Mouse (Mus musculus) gastrocnemius, postnatal 36 days (tissue): ENCODE results near the gene Aldh1a1. TPM values are rescaled to one million over a fixed set of nuclear protein-coding genes. Genes with fewer than 3 reads are reported as not detected.
"Not testable (repeated sequence)": the region's sequence is repeated elsewhere in the genome, so short reads cannot be mapped to it uniquely, and the experiment has no call there.

Experiments used
- DNase-seq, 2 experiments: peaks; one replicate each; pipeline ENCODE4 v3.0.0; 2022
- intact Hi-C: fragments of 180-260 bp; cut with DNase I; formaldehyde crosslinking; loops from one replicate; pipeline ENCODE4 v1.15.1; 2025
- long read RNA-seq, 2 experiments: library from polyadenylated mRNA; stranded (forward); transcript quantifications; one replicate each; pipeline ENCODE4 v2.0.0; 2021
- total RNA-seq, 2 experiments: library from RNA; stranded (reverse); gene quantifications; 2 replicates each; pipeline ENCODE4 v1.2.3; 2021

Gene Aldh1a1
- 10 to 100 TPM; 79.9 to 94.5 TPM for total RNA-seq
- long read RNA-seq, experiment 1, transcript Aldh1a1-206 (16 exons, 2,358 nt) = major isoform, 24 of 62 reads
- long read RNA-seq, experiment 1, partial matches to known transcripts = 12 of 62 reads
- long read RNA-seq, experiment 1, other reads (novel, unspliced or antisense) = 26 of 62 reads
- long read RNA-seq, experiment 2, transcript Aldh1a1-206 (16 exons, 2,358 nt) = major isoform, 48 of 93 reads
- long read RNA-seq, experiment 2, partial matches to known transcripts = 7 of 93 reads
- long read RNA-seq, experiment 2, other reads (novel, unspliced or antisense) = 37 of 93 reads

DNA sequence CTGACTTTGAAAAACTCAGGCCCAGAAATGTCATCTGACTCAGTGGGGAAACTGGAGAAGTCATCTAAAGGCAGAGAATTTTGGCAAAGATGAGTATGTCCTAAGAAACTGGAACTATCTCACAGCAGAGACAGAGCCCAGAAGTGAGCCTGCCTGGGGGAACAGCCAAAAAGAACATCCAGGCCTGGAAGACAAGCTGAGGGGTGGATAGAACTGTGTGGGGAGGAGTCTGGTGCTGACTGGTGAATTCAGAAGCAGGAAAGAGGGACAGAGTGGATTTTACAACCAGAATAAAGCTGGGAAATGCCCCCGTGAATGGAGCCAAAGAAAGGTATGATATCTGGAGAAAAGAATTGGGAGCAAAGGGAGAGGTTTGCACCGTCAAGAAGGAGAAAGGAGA lies at the start of gene Aldh1a1:
Aldh1a1 (plus strand) TSS at position 225 of the 400 bp plus-strand sequence.
- DNase-seq = peak; percentile 48 to 76
- intact Hi-C loops = no loop called here

GRCm38 (mm10) chr19:20447807-20448206 lies 44.7 kb upstream of the Aldh1a1 start:
- DNase-seq = no peak
- intact Hi-C loops = loop anchor here (10.0 kb wide), 1 partner anchor 317 kb away; no protein-coding TSS in a partner anchor

DNA sequence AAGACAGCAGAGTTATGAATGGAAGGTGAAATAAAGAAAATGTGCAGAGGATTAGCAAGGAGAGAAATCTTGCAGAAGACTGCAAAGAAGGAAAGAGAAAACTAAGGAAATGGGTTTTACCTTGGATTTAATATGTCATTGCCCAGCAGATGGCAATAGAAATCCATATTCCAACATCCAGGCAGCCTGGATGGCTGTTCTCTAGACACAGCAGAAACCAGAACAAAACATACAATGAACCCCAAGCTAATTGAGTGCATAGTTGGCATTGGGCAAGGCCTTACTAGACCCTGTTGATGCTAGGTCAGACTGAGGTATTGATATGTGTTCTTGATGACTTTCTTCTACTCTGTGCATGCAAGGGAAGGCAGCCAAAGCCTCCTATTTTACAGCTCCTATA lies 43.0 kb upstream of the Aldh1a1 start:
- DNase-seq = no peak
- intact Hi-C loops = loop anchor here (10.0 kb wide), 1 partner anchor 315 kb away; no protein-coding TSS in a partner anchor

DNA sequence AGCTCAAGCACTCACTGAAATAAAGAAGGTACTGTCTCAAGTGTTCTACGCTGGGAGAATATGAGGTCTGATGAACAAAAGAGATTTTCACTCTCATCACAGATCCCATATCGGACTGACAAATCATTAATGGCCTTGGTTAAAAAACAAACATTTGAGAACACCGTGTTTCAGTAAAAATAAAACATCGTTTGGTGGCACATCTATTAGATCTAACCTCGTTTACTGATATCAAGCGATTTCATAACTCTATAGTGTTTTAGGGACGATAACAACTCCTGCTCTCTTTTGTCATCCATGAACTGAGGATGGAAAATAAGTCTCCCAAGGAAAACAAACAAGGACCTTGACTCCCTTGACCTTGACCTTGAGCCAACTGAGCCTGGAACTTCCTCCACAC lies 41.5 kb upstream of the Aldh1a1 start:
- intact Hi-C loops = no loop called here
- DNase-seq = no peak

- intact Hi-C loops = no loop called here
Measured at GRCm38 (mm10) chr19:20484497-20484896, 8.0 kb upstream of the Aldh1a1 start.

GRCm38 (mm10) chr19:20491950-20492349 lies 565 bp upstream of the Aldh1a1 start:
- no peak for DNase-seq

More at GRCm38 (mm10) chr19:20484497-20484896, 8.0 kb upstream of the Aldh1a1 start:
- peak; percentile 24 to 56 for DNase-seq

GRCm38 (mm10) chr19:20496476-20496875 lies 4.0 kb downstream of the Aldh1a1 start:
- DNase-seq = no peak
- intact Hi-C loops = no loop called here

More at GRCm38 (mm10) chr19:20491950-20492349, 565 bp upstream of the Aldh1a1 start:
- intact Hi-C loops = no loop called here

GRCm38 (mm10) chr19:20505359-20505758 lies 12.8 kb downstream of the Aldh1a1 start:
- no peak for DNase-seq
- intact Hi-C loops = no loop called here

- intact Hi-C loops = no loop called here
- no peak for DNase-seq
Measured at GRCm38 (mm10) chr19:20506936-20507615, 14.6 kb downstream of the Aldh1a1 start.

DNA sequence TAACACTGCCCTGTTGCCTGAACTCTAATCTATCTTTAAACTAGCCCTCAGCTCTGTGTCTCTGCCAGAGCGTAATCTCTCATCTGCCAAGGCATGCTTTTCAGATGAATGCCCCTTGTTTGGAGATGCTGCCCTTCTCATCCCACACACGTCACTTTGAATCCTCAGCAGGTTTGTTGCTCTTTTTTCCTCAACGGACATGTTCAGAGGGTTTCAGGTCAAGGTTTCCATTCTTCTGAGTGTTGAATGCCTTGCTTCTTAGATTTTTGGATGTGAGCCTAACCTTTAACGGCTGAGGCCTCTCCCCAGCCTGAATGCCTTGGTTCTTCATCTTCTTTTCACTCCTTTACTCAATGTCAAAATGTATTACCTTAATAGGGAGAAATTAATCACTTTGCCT lies 16.1 kb downstream of the Aldh1a1 start:
- intact Hi-C loops = no loop called here
- DNase-seq = no peak

GRCm38 (mm10) chr19:20511971-20512370 lies 19.5 kb downstream of the Aldh1a1 start:
- intact Hi-C loops = no loop called here

GRCm38 (mm10) chr19:20513181-20513580 lies 20.7 kb downstream of the Aldh1a1 start:
- intact Hi-C loops = no loop called here
- no peak for DNase-seq

More at GRCm38 (mm10) chr19:20511971-20512370, 19.5 kb downstream of the Aldh1a1 start:
- DNase-seq = no peak

DNA sequence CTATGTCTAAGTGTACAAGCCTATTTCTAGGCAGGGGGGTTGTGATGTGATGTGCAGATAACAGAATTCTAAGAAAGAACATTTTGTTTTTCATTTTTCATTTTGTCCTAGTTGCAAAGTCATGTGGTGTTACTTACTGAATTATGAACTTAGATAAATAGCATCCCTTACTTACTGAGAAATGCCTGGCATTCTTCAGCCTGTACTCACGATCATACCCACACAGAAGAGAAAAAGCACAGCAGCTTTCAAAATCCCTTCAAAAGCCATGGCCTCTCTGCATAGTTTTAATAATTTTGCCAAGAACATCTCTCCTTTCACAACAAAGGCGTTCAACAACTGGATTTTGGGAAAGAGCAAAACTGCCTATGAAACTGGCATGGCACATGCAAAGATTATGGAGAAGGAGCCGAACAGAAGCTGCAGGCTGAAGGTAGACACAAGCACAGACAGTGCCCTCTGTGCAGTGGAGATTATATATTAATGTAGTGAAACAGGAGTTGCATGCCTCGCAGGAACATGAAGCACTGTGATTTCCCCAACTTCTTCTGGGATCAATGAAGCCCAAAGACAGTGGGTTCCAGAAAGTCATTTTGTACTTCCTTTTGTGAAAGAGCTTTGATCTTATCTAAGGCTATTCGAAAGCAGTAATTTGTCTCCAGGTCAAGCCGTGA lies 21.3 kb downstream of the Aldh1a1 start:
- no peak for DNase-seq
- intact Hi-C loops = no loop called here

- intact Hi-C loops = no loop called here
- no peak for DNase-seq
Measured at GRCm38 (mm10) chr19:20516481-20516880, 24.0 kb downstream of the Aldh1a1 start.

- DNase-seq, intact Hi-C loops: not testable (repeated sequence)
Measured at GRCm38 (mm10) chr19:20529156-20529555, 36.6 kb downstream of the Aldh1a1 start.

DNA sequence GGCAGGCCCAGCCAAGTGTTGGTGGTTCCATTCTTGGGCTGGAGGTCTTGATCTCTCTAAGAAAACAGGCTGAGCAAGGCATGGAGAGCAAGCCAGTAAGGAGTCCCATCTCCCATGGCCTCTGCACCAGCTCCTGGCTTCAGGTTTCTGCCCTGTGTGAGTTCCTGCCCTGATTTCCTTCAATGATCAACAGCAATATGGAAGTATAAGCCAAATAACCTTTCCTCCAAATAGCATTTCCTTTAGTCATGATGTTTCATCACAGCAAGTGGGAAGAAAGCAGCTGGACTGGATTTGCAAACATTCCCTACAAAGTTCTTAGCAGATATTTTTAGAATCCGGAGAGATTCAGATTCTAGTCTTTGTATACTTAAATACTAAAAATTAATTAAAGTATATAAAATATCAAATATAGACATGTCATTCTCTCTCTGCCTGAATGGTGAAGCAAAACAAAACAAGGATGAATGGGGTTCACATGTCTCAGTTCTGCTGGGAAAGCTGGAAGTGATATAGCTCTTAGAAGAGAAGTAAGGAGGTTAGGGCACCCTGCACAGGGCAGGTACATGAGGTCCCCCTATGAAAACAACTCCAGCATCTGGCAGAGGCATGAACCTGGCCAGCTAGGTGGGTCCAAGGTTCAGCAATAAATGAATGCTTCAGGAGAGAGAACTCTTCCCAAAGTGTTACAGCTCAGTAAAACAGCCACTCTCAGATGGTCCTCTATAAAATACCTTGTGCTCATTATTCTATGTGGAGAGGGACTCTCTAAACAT lies 37.6 kb downstream of the Aldh1a1 start:
- intact Hi-C loops = no loop called here
- no peak for DNase-seq

DNA sequence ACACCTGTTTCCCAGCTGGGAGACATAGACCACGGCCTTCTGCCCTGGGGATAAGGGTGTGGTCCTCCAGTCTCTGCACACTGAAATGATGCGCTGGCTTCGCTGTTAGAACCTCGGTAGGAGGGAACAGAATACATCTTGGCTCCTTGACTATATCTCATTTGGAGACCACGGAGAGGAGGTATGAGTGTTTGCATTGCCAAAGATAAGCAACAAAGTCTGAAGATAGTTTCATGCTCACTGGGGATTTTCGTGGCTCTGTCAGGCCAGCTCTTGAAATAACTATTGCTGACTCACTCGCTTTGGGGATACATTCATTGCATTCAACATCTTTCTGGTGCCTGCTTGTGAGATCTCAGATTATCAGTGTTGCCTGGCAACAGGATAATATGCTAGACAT lies 44.0 kb downstream of the Aldh1a1 start:
- DNase-seq = no peak
- intact Hi-C loops = no loop called here

GRCm38 (mm10) chr19:20541044-20541443 lies 48.5 kb downstream of the Aldh1a1 start:
- no peak for DNase-seq
- intact Hi-C loops = no loop called here

DNA sequence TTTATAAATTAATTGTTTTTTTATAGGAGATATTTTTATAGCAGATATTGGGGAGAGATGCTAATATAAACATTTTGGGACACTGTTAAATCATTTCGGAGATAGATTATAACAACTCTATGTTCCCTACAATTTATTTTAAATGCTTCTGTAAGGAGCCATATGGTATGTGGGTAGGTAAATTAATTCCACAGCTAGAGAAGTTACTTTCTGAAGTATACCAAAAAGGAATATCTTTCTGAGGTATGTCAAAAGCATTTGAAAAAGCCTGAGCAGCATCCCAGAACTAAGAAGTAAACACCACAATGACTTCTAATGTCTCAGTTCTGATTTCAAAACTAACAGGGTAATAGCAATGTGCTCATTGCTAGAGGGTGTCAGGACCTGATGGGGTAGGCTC lies 49.4 kb downstream of the Aldh1a1 start:
- intact Hi-C loops = no loop called here
- DNase-seq = no peak

DNA sequence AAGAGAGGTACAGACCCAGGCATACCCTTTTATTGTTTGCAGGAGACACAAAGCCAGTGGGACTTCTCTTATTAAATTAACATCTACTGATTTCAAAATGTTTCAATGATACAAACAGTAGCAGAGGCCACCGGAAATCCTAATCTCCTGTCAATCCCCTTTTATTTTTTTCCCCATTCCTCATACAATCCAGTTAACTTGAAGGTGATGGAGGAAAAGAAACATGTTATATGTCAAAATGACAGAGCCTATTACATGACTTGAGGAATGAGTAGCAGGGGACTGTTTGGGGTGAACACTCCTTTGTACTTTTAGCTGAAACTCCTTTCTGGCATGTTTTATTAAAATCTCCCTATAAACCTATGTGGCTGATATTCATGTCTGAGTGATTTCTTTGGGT lies 51.3 kb downstream of the Aldh1a1 start:
- intact Hi-C loops = no loop called here

More for the DNA sequence above, 51.3 kb downstream of the Aldh1a1 start:
- DNase-seq = no peak
